Mouse (Mus musculus) liver, embryonic 14.5 days (tissue): ENCODE results near the gene Myof.

Experiments
- CTCF ChIP-seq: IDR thresholded peaks from 2 replicates; pipeline ENCODE4 v1.5.1; 2016; ENCODE audit warnings: antibody characterized with exemption, low read depth, control low read depth
- EP300 ChIP-seq: IDR thresholded peaks from 2 replicates; pipeline ENCODE4 v1.6.1; 2016; ENCODE audit warnings: antibody characterized with exemption, low read depth

- TF ChIP-seq CTCF: no peak
- no peak for TF ChIP-seq EP300
Measured at GRCm38 (mm10) chr19:37963421-37963820, 80.0 kb downstream of the Myof start.
